Mouse (Mus musculus) hematopoietic stem cell, adult 5-6 weeks (primary cell): ENCODE measurements at regions not wholly inside any gene's neighbourhood (a gene's known extent, or its start where the extent isn't known, plus 50 kb on each side); places are given as distances from the start of the nearest gene placed in this dataset.

Experiments used
- ATAC-seq, 2 experiments: fragments of 125-278 bp in 1 of 2; replicated peaks in 1 of 2; 2 replicates each; pipeline ENCODE4 v1.8.0; 2016 to 2017; ENCODE audit warnings: inconsistent platforms in 2 of 2, mild to moderate bottlenecking in 2 of 2, moderate number of reproducible peaks in 2 of 2, low read depth in 1 of 2, moderate TSS enrichment in 1 of 2; ENCODE audit not compliant: low FRiP score in 2 of 2, poor library complexity in 2 of 2, severe bottlenecking in 2 of 2, insufficient read depth in 1 of 2, low TSS enrichment in 1 of 2

DNA sequence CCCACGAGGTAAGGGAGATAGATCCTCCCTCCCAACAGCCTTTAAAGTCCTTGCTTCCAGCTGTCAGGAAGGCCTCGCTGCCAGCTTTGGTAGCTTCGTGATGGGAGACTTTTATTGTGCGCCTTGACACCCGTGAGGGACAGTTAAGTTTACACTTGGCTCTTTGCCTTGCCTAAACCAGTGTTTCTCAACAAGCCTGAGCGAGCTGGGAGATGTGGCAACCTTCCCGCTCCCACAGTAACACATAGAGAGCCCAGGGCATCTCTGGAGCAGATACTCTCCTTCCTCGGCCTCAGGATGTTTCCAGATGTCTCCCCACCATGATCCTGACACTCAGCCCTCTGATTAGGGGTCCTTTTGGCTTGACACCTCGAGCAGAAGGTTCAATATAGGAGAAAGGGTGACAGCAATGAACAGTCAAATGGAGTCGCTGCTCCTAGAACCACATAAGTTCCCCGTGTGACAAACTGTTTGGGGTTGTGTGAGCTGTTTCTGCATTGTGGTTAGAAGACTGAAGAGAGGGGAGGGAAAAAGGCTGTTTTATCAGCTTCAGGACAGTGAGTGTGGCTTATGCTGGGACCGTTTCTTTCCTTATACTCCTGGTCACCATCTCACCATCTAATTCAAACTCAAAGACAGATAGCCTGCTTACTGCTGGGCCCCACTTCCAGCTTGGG, 129.1 kb upstream of the Rnaseh2b start:
- ATAC-seq: no peak; a peak in 1 of 4 replicates

DNA sequence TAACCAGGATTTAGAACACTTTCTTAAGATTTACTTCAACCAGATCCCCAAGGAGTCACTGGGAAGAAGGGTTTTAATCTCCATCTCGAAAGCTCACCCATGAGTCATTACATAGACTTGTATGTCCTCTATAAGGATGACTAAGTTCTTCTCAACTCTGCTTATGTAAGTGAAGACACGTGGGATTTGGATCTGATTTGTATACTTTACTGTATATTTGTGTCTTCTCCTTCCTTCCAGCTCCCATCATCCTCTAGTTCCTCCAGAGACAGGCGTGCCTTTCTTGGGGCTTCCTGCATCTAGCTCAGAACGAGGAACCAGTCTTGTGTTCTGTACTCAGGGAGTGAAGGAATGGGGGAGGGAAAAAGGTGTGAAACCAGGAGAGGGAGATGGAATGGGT, 127.5 kb upstream of the Rnaseh2b start:
- ATAC-seq: no peak

DNA sequence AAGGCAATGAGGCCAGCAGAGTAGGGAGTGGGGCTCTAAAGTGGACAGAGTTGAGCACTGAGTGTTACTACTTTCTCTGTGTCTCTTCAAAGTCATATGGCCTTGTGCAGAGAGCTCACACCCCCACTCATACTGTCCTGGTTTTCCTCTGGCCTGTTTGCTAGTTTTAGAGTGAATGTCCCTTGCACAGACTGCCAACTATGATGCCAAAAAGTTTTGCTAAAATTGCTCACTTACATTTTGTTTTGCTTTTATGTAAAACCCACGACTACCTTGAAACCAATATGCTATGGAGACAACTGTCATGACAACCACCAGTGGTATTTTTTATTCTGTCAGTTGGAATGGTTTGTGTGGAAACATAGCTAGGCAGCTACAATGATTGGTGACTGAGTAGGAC, 126.4 kb upstream of the Rnaseh2b start:
- ATAC-seq: no peak

DNA sequence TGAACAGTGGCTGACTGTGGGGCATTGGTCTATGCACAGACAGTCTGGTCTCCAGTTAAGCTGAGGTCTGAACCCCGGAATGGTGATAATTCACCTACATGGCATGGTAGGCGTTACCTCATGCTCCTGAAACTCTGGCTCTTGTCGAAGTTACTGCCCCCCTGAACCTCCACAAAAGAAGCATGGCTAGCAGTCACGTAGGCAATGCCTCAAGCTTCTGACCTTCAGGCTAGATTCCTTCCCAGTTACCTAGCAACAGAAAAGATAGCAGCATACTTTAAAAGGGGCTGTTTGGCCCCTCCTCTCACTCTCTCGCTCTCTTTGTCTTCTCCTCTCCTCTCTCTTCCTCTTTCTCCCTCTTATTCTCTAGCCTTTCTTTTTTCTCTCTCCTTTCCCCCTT, 125.8 kb upstream of the Rnaseh2b start:
- ATAC-seq: no peak

DNA sequence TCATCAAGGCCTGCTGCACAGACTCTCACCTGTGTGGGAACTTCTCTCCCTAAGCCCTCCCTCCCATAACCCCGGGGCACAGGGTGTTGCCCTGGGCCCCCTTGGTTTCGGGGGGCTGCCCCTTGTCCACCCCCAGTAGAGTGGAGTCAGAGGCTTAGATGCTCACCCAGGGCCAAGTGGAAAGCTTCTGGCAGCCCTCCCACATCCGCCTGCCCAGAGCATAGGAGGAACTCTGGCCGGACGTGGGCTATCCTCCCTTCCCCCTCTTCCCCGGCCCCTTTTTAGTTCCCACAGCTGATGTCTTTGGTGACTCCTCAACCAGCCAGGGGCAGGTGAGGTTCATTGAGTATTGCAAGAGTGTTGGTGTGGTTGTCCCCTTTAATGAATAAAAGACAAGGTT, 125.3 kb upstream of the Rnaseh2b start:
- ATAC-seq: no peak

DNA sequence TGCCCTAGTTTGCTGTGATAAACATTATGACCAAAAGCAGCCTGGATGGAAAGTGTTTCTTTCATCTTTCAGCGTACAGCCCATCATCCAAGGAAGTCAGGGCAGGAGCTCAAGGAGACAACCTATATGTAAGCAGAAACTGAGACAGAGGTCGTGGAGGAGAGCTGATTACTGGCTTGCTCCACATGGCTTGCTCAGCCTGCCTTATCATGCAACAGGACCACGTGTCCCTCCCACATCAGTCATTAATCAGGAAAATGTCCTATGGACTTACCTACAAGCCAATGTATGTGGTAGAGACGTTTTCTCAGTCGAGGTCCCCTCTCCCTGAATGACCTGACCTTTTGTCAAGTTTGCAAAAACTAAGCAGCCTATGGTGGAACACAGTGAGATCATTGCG, 123.7 kb upstream of the Rnaseh2b start:
- no peak for ATAC-seq

DNA sequence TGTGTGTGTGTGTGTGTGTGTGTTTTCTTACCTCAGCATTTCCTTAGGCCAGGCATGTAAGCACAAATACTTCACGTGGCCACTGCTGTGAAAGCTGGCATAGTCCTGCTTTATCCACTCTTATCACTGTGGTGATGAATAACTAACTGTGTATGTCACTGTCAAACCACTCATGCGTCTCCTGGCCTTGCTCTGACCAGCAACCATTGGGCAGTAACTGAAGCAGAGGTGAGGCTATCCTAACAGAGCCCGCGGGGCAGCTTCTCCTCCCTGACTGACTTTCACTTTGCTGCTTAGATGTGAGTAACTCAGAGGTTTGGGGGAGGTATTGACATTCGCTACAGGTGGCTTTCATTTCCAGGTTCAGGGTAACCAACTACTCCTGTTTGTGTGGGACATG, 122.0 kb upstream of the Rnaseh2b start:
- ATAC-seq: no peak

DNA sequence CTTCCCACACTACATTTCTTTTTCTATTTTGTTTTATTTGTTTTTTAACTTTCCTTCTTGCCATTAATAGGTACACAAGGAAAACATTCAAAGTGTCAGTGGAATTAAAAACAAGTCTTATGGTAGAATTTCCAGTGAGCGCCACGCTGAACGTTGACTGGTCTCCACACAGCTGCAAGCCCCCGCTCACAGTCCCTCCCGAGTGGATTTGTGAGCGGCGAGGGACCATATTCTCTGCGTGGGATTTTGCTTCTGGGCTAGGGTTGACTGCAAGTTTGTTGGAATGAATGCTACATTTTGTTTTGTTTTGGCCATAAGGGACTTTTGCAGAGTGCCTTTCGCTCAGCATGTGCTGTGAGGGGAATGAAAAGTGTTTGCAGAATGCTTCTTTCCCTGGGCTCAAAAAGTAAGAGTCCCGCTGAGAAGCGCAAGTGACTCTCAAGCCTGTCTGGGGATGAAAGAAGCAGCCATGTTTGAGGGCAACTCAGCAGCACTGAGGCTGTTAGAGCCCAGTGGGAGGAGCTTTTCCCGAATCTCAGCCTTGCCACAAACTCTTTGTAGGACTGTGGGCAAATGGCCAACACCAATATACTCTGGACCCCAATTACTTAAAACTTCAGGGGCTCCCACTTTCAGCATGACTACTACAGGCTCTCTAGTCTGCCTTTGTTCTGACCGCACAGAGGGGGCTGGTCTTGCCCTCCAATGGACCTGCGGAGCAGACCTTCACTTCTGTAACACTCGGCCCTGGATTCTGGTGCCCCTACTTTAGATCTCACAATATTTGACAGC, 120.9 kb upstream of the Rnaseh2b start:
- no peak for ATAC-seq

DNA sequence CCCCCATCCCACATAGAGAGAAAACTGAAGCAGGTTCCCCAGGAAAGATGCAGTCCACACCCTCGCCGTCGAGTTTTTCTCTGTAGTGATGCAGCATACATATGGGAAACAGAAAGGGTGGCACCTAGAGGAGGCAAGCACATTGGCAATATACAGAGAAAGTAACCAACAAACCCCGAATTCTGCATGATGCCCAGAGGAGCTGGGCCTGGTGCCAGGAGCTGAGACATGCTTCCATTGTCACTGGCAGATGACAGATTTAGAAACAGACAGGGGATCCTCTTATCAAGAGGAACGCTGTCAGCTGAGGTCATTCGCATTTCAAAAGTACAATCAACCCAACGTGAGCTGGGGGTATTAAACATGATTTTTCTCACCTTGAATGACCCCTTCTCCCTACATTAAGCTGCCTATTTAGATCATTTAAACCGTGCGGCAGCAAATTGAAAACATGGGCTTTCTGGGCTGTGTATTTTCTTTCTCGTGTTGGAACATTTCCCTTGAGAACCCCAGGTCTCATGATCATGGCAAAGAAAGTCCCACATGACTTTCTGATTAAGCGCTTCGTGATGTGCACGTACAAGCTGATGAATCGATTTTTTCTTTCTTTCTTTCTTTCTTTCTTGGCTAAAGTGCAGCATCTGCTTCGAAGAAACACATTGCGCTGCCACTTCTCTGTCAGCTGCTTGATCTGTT, 118.4 kb upstream of the Rnaseh2b start:
- no peak for ATAC-seq

DNA sequence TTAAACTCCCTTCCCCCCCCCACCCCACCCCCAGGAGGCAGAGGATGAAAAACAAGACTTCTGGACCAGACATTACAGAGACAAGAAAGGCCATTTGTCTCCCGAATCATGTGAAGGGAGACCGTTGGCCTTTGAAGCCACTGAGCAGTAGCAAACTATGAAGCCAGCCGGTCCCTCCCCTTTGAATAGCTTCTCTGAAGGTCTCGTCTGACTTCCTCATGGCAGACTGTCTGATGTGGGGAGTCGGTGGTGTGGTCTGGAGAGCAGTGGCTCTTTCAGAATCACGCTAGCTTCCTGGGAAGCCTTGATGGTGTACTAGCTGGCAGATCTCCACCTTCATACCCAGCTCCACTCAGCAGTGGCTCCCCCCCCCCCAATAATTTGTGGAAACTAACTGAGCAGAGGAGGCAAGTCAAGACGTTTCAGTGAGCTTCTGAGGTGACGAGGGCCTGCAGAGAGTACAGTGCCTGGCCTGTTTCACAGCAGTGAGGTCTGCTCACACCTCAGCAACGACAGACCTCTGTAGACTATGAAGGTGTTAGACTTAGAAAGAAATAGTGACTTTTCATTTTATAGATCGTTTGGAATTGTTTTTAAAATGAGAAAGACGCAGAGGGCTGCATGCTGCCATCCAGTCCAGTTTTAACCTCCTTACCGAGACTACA, 116.9 kb upstream of the Rnaseh2b start:
- ATAC-seq: peak in 1 of 2 experiments; percentile 62; a peak in 3 of 4 replicates

DNA sequence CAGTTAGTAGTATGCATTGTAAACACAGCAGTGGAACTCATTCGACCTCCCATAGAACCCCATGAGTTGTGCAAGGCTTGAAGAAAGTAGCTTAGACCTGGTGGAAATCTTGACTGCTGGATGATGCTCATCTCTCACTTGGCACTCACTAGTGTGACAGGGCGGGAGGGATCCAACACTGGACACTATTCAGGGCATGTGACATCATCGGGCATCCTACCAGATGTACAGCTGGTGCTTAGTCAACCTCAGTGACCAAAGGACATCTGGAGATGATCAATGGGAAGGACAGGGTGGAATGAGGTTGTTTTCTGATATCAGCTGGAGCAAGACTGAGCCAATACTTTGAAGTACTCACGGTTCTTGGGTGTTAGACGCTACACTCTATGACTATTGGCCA, 114.9 kb upstream of the Rnaseh2b start:
- no peak for ATAC-seq

DNA sequence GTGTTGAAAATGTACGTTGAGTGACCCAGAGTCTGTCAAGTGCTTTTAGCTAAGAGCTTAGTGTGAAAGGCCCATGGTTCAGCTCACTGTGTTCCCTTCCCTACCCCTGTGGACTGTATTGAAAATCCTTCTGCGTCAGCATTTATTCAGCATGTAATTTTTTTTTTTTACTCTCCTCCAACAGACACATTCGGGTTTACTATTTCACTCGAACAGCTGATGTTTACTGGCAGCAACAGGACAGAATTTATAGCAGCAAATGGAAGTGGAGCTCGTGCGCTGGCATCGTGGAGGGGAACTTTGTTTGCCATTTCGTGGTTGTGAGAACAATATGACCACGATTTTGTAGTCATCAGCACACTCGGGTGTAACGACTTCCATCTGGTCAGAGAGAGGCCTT, 105.0 kb upstream of the Rnaseh2b start:
- no peak for ATAC-seq

DNA sequence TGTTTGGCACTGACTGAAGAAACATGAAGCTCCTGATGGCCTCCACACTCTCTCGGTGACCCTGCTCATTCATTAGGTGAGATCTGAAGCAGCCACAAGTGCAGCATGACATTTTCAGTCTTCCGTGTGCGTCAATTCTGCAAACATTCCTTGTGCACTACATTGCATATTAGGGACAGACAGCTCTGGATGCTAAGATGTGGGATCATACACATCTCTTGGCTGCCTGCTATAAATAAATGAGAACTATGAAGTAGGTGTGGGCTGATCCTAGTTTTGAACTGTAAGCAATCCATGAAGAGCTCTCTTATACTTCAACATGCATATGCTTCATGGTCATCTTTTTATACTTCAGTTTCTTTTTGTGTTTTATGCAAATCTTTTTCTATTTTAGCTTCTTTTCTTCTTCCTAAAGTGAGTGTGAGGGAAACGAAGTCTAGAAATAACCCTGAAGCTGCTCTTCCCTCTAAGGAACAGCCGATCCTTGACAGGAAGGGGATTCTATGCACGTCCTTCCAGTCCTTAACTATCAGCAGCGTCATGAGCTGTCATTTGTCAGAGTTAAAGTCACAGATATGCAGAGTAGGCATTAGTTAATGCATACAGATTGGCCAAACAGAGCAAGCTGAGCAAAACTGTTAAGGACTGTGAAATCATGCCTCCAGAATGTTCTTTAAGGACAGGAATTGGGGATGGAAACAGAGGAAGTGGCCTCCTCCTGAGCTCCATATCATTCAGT, 104.1 kb upstream of the Rnaseh2b start:
- no peak for ATAC-seq

DNA sequence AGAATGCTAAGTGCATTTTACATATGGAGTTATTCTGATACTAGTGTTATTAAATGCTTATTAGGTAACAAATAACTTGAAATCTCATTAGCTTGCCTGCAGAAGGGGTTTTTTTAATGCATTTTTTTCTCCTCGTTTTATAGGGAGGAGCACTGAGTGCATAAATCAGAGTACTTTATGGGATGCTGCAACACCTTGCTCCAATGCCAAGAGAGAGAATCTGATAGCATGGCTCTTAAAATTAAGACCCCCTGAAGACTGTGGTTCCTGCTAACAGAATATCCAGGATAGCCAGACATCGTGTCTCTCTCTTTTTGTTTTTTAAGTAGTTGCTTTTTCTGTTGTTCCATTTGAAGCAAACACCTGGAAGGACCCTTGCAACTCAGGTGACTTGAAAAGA, 100.8 kb upstream of the Rnaseh2b start:
- ATAC-seq: no peak

DNA sequence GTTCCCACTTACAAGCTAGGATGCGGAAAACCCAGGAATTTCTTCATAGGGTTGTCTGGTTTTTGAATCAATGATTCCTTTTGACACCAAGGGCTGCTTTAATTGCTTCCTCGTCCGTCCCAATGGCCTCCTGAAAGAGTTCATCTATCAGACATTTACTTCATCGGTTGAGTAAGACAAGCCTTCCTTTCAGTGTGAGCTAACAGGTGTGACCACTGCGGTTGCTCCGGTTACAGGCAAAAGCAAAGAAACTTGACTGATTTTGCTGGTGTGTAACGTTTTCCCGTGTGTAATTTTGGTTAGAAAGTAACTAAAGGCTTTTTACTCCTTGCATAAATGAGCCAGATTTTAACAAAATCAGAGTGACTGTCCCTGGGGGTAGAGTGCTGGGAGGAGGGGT, 99.6 kb upstream of the Rnaseh2b start:
- no peak for ATAC-seq

DNA sequence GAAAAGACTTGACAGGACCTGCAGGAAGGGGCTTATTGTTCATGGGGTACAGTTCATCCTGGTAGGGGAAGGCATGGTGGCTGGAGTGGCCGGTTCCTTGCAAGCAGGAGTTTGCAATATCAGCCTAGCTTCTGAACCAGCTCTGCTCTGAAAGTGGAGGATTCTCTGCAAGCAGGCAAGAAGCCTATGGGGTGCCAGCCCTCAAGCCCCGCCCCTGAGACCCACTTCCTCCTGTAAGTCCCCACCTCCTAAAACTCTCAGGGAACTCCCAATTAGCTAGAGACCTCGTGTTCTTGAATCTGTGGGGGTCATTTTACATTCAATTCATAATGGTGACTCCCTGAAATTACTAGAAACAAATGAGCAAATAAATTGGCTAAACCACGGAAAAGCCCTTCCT, 99.0 kb upstream of the Rnaseh2b start:
- no peak for ATAC-seq

DNA sequence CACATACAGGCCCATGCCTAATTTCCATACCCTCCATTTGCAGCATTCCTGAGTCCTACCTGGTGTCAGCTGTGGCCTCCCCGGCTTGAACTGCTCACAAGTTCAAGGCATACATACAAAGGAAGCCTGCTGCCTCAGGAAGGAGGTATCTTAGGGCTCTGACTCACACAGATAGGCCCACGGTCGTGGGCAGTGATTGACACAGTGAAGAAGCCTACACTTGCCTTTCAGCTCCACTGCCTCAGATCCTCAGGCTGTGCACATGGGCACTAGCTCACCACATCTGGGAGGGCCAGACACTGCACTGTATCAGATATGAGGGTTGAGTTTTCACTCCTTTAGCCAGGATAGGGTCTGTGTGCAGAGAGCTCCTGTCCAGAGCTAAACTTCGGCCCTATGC, 95.6 kb upstream of the Rnaseh2b start:
- no peak for ATAC-seq
